Mouse (Mus musculus) midbrain, embryonic 12.5 days (tissue): ENCODE data around the gene Adarb1. TPM values are rescaled to one million over a fixed set of nuclear protein-coding genes. Genes with fewer than 3 reads are reported as not detected.
A peak's percentile ranks its signal among the peaks of the same experiment; 100 is the strongest.

Experiments
- ATAC-seq: fragments of 200-750 bp; cut with Nextera tagmentation; 2 replicates; pipeline ENCODE4 v1.8.0; 2017; ENCODE audit warnings: low read depth, moderate TSS enrichment, moderate library complexity; ENCODE audit not compliant: low FRiP score
- H3K27ac ChIP-seq: fragments of 300-500 bp; sonication (generic); replicated peaks from 2 replicates; pipeline ENCODE4 v1.5.1; 2016; ENCODE audit warnings: mild to moderate bottlenecking
- H3K27me3 ChIP-seq: fragments of 300-500 bp; sonication (generic); 2 replicates; pipeline ENCODE4 v1.6.1; 2016; ENCODE audit warnings: mild to moderate bottlenecking
- H3K36me3 ChIP-seq: fragments of 300-500 bp; sonication (generic); 2 replicates; pipeline ENCODE4 v1.6.1; 2016
- H3K4me1 ChIP-seq: fragments of 300-500 bp; sonication (generic); 2 replicates; pipeline ENCODE4 v1.6.1; 2016
- H3K4me2 ChIP-seq: fragments of 300-500 bp; sonication (generic); replicated peaks from 2 replicates; pipeline ENCODE4 v1.6.1; 2016; ENCODE audit warnings: mild to moderate bottlenecking, moderate library complexity
- H3K4me3 ChIP-seq: fragments of 300-500 bp; sonication (generic); 2 replicates; pipeline ENCODE4 v1.5.1; 2016; ENCODE audit warnings: mild to moderate bottlenecking
- H3K9ac ChIP-seq: fragments of 300-500 bp; sonication (generic); replicated peaks from 2 replicates; pipeline ENCODE4 v1.6.1; 2016; ENCODE audit warnings: mild to moderate bottlenecking, moderate library complexity
- H3K9me3 ChIP-seq: fragments of 300-500 bp; sonication (generic); 2 replicates; pipeline ENCODE4 v1.6.1; 2016; ENCODE audit warnings: mild to moderate bottlenecking
- WGBS: fragments of 180-500 bp; shearing (Covaris S2); methylation state at CpG from one replicate; pipeline ENCODE4 v1.1.7; 2016; 5-methylcytosine and 5-hydroxymethylcytosine counted together
- polyA plus RNA-seq: library from polyadenylated mRNA; unstranded; fragments of >200 nt; fragmentation: Nextera tagmentation; extraction: Ambion mirVana; gene quantifications from 2 replicates; pipeline ENCODE4 v1.2.1, GENCODE M21; 2016

Adarb1 gene
- polyA plus RNA-seq, 1 experiment from 2014 or later = 9.3 TPM

DNA sequence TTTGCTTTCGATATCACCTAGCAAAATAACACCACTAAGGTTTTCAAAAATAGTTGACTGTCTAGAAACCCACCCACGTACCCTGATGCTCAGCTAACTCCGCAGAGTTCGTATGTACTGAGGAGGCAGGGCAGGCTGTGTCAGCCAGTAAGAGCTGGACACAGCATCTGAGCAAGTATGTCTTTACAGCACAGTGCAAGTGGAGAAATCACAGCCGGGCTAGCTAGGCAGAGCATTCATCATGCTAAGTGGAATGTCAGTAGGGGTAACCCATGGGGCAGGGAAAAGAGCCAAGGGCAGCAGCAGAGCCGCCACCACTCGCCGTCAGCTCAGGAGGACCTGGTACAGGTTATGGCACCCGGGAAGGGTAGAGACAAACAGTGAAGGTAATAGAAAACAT is 84.6 kb downstream of the Adarb1 start:
- Histone ChIP-seq H3K27ac (no peak overlapping the region), H3K4me1 (peaks cover 6% of the 10 kb centered on the region; the same call in 1 of the 2 replicates), H3K4me3 (no peak overlapping the region), H3K27me3 (no peaks in the 10 kb centered on the region), H3K9ac (no peak overlapping the region), H3K4me2 (no peak overlapping the region), H3K9me3 (no peaks in the 10 kb centered on the region), H3K36me3 (no peaks in the 10 kb centered on the region)
- ATAC-seq = no peak
- 88% methylated on average over 9 of the region's 9 CpGs for WGBS

DNA sequence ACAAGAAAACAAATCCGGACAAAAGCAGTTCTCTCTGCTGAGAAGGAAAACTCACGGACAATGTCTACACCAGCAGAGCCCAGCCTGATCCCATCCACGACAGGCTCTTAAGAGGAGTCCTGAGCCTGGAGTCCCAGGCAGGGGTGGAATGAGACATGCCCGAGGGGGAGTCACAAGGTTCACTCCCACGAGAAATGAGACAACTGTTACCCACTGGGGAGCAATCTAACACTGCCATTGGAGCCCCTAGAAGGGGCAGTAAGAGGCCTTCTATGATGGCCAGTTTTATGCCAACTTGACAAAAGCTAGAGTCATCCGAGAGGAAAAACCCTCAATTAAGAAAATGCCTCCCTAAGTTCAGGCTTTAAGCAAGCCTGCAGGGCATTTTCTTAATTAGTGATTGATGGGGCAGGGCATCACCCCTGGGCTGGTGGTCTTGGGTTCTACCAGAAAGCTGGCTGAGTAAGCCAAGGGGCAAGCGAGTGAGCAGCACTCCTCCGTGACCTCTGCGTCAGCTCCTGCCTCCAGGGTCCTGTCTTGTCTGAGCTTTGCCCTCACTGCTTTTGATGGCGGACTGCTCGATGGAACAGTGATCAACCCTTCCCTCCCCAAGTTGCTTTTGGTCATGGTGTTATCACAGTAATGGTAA is 88.5 kb downstream of the Adarb1 start:
- WGBS = 79% methylated on average over 11 of the region's 11 CpGs
- Histone ChIP-seq H3K27me3 (no peaks in the 10 kb centered on the region), H3K9ac (no peak overlapping the region), H3K9me3 (no peaks in the 10 kb centered on the region), H3K4me2 (no peak overlapping the region), H3K4me1 (peaks cover 2% of the 10 kb centered on the region; the same call in 1 of the 2 replicates), H3K36me3 (no peaks in the 10 kb centered on the region), H3K27ac (no peak overlapping the region), H3K4me3 (no peak overlapping the region)
- ATAC-seq = no peak

DNA sequence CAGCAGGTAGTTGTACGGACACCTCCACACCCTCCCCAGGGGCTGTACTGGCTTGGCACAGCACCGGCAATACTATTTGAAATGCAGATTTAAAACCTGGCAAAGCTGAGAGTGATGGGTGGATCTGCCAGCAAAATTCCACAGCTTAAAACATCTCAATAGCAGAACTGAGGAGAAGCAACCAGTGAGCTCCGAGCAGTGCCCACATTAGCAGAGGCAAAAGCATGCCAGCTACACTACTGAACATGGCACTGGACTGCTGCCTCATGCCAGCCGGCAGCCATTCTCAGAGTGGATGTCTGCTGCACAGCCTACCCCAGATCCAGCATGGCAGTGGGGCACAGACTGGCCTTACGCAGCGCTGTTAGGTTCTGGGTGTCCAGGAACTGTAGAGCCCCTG is 93.4 kb downstream of the Adarb1 start:
- no peaks in the 10 kb centered on the region for H3K27me3 ChIP-seq
- H3K4me1 ChIP-seq = no peaks in the 10 kb centered on the region; the same call in 1 of the 2 replicates
- no peaks in the 10 kb centered on the region for H3K36me3 ChIP-seq
- H3K4me2 ChIP-seq = no peak overlapping the region
- WGBS = 91% methylated on average over 6 of the region's 6 CpGs
- H3K9me3 ChIP-seq = no peaks in the 10 kb centered on the region
- H3K27ac ChIP-seq = no peak overlapping the region
- no peak overlapping the region for H3K9ac ChIP-seq
- no peak for ATAC-seq
- no peak overlapping the region for H3K4me3 ChIP-seq

DNA sequence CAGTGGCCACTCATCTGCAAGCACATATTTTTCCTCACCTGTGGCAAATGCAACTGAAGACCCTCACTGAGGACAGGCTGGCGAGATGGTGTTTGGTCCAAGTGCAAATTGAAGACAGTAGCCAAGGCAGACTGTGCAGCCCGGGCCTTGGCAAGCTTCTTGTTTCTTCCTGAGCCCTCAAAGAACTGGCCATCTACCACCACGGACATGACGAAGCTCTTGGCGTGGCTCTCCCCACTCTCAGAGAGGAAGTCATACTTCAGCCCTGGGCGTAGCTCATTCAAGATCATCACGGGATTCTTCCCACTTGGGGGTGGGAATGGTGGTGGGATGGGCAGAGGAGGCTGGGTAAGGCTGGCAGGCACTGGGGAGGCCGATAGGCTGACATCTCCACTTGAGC is 96.5 kb downstream of the Adarb1 start:
- Histone ChIP-seq H3K27ac (no peak overlapping the region), H3K9me3 (no peaks in the 10 kb centered on the region), H3K27me3 (no peaks in the 10 kb centered on the region), H3K4me2 (no peak overlapping the region), H3K36me3 (peaks cover 3% of the 10 kb centered on the region; the same call in 1 of the 2 replicates), H3K4me1 (no peaks in the 10 kb centered on the region; the same call in 1 of the 2 replicates), H3K4me3 (no peak overlapping the region), H3K9ac (no peak overlapping the region)
- ATAC-seq = no peak
- WGBS = 91% methylated on average over 8 of the region's 8 CpGs

DNA sequence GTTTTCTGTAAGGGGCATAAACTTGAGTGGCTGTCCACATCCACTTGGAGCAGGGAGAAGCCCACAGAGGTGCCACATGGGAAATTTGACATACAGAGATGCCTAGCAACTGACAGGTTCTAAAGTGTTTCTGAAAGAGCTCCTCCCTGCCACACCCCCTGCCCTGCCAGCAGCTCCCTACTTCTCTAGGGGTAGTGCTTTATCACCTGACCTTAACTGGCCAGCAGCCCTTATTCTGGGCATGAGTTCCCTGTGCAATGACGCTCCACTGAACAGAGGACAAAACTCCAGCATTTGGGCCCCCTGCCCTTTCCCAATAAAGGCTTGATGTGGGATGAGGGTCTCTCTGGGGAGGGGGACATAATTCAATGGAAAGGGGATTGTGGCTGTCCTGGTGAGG is 97.1 kb downstream of the Adarb1 start:
- Histone ChIP-seq H3K9me3 (no peaks in the 10 kb centered on the region), H3K9ac (no peak overlapping the region), H3K4me1 (no peaks in the 10 kb centered on the region; the same call in 1 of the 2 replicates), H3K36me3 (peaks cover 3% of the 10 kb centered on the region; the same call in 1 of the 2 replicates), H3K27me3 (no peaks in the 10 kb centered on the region), H3K27ac (no peak overlapping the region), H3K4me3 (no peak overlapping the region), H3K4me2 (no peak overlapping the region)
- no peak for ATAC-seq
- WGBS = 79% methylated on average over 1 of the region's 1 CpGs

DNA sequence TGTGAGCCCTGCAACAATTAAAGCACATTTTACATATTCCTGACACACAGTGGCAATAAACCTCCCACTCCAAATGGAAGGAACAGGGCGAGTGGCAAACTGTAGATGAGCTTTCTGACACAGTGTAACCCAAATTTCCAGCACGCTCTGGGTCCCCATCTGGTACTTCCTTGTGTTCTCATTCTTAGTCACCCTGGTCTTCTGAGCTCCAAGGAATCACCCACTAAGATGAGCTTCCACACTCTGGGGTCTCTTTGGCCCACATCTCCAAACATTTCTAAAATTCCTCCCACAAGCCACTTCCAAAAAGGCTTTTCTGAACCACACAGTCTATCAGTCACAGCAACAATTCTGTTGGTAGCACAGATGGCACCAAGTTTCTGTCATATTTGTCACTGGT is 102.4 kb downstream of the Adarb1 start:
- Histone ChIP-seq H3K9ac (no peak overlapping the region), H3K36me3 (peaks cover 3% of the 10 kb centered on the region; the same call in 1 of the 2 replicates), H3K27ac (no peak overlapping the region), H3K4me1 (no peaks in the 10 kb centered on the region), H3K4me3 (no peak overlapping the region), H3K9me3 (no peaks in the 10 kb centered on the region), H3K4me2 (no peak overlapping the region), H3K27me3 (no peaks in the 10 kb centered on the region)
- ATAC-seq = no peak
- WGBS = 85% methylated on average over 2 of the region's 2 CpGs

DNA sequence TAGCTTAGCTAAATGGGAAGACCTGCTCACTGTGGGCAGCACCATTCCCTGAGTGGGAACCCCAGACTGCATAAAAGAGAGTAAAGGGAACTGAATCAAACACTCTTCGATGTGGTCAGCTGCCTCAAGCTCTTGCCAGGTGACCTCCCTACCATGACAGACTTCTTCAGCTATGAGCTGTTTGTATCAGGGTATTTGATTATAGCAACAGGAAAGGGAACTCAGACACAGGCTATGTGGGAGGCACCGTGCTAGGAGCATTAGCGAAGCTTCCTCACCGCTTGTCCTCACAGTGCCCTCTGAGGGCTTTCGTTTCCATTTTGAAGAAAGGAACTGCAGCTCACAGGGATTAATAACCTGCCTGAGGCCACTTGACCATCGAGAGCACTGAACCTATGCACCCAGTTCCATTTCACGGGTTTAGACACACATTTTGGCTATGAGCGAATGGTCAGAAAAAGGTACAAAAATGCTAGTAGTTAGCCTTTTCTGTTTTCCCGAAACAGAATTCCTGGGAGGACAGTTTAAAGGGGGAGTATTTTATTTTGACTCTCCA is 103.3 kb downstream of the Adarb1 start:
- no peaks in the 10 kb centered on the region for H3K9me3 ChIP-seq
- no peak overlapping the region for H3K4me3 ChIP-seq
- 87% methylated on average over 9 of the region's 9 CpGs for WGBS
- H3K4me1 ChIP-seq = no peaks in the 10 kb centered on the region
- no peak overlapping the region for H3K4me2 ChIP-seq
- no peaks in the 10 kb centered on the region for H3K27me3 ChIP-seq
- peaks cover 3% of the 10 kb centered on the region; the same call in 1 of the 2 replicates for H3K36me3 ChIP-seq
- no peak overlapping the region for H3K27ac ChIP-seq
- no peak overlapping the region for H3K9ac ChIP-seq
- no peak for ATAC-seq

DNA sequence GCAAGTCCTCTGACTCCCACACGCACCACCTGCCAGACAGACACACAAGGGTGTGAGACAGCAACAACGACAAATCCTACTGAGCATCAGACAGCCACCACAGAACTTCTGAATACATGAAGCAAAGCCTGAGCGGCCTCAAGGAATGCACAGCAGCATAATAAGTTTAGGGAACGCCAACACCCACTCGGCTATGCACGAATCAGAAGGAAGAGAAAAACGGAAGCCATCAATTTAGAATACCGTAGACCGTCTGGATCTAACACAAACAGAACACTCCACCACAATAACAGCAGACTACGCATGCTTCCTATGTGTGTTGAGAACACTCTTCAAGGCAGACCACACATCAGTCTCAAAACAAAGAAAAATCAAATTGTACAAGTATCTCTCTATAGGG is 109.1 kb downstream of the Adarb1 start:
- no peak overlapping the region for H3K27ac ChIP-seq
- peaks cover 8% of the 10 kb centered on the region; the same call in 1 of the 2 replicates for H3K4me1 ChIP-seq
- no peak overlapping the region for H3K9ac ChIP-seq
- no peak overlapping the region for H3K4me2 ChIP-seq
- H3K27me3 ChIP-seq = no peaks in the 10 kb centered on the region
- H3K4me3 ChIP-seq = no peak overlapping the region
- WGBS = 76% methylated on average over 10 of the region's 10 CpGs
- ATAC-seq = no peak
- no peaks in the 10 kb centered on the region for H3K9me3 ChIP-seq
- H3K36me3 ChIP-seq = no peaks in the 10 kb centered on the region

DNA sequence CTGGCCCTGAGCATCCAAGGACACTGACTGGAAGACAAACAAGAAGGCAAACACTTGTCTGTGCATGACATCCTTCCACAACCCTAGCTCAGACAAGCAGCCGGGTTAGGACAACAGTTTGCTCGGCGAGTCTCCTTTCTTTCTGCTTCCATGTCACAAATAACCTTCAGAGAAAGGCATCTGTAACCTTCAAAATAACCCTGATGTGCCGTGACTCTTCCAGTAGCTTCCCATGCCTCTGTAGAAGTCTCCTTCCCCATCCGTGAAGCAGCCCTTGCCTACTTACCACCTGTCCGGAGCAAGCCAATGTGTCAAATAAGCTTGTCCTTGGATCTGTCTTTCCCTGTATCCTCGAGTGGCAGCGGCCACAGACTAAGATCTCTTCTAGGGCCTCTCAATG is 112.3 kb downstream of the Adarb1 start:
- no peak overlapping the region for H3K9ac ChIP-seq
- ATAC-seq = no peak
- 0 out of 2 replicates have a peak, but pooled peaks cover 4% of the 10 kb centered on the region for H3K36me3 ChIP-seq
- H3K4me2 ChIP-seq = no peak overlapping the region
- H3K27me3 ChIP-seq = no peaks in the 10 kb centered on the region
- WGBS = 85% methylated on average over 8 of the region's 8 CpGs
- H3K4me3 ChIP-seq = no peak overlapping the region
- no peaks in the 10 kb centered on the region for H3K9me3 ChIP-seq
- H3K4me1 ChIP-seq = peaks cover 8% of the 10 kb centered on the region; the same call in 1 of the 2 replicates
- peak overlapping the region; percentile 62 for H3K27ac ChIP-seq

DNA sequence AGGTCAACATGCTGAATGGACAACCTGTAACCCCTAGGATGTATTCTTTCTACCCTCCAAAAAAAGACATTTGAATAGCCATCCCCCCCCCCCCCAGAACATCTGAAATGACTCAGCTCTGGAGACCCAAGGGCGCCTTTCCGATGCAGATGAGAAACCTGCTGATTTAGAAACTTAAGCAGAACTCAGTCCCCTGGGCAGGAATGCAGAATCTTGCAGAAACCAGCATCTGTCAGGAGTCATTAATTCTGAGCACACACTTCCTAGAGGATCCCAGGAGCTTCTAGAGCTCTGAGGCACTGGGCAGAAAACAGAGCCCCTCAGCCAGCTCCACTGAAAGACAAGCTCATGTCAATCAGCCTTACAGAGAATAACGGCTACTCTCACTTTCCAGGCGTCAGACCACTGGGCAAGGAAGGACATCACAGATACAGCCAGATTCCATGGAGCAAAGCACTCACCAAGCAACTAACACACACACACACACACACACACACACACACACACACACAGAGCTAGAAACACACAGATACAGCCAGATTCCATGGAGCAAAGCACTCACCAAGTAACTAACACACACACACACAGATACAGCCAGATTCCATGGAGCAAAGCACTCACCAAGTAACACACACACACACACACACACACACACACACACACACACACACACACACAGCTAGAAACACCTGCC is 113.1 kb downstream of the Adarb1 start:
- H3K4me3 ChIP-seq = no peak overlapping the region
- no peaks in the 10 kb centered on the region for H3K27me3 ChIP-seq
- H3K9me3 ChIP-seq = no peaks in the 10 kb centered on the region
- peak overlapping the region; percentile 62 for H3K27ac ChIP-seq
- H3K4me1 ChIP-seq = peaks cover 8% of the 10 kb centered on the region; the same call in 1 of the 2 replicates
- H3K4me2 ChIP-seq = no peak overlapping the region
- 19% methylated on average over 4 of the region's 4 CpGs for WGBS
- 0 out of 2 replicates have a peak, but pooled peaks cover 4% of the 10 kb centered on the region for H3K36me3 ChIP-seq
- ATAC-seq = no peak
- H3K9ac ChIP-seq = no peak overlapping the region

DNA sequence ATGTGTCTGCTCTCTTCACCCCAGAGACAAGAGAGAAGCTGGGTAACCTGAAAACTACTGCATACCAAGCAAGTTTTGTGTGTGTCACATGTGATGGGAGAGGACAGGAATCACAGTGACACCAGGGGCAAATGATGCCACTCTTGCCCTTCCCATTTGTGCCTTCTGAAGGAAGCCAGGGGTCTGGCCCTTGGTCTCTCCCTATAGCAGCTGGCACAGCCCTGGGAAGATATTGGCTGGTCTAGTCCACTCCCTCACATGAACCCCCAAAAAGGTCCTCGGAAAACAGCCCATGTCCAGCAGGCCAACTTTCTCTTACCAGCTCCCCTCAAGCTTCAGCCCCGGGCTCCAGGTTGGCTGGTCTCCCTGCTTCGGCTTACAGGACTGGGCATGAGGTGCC is 113.7 kb downstream of the Adarb1 start:
- Histone ChIP-seq H3K27me3 (no peaks in the 10 kb centered on the region), H3K9ac (no peak overlapping the region), H3K9me3 (no peaks in the 10 kb centered on the region), H3K4me1 (peaks cover 8% of the 10 kb centered on the region; the same call in 1 of the 2 replicates), H3K27ac (no peak overlapping the region), H3K4me3 (no peak overlapping the region), H3K4me2 (no peak overlapping the region), H3K36me3 (0 out of 2 replicates have a peak, but pooled peaks cover 4% of the 10 kb centered on the region)
- WGBS = 65% methylated on average over 3 of the region's 3 CpGs
- ATAC-seq = no peak

DNA sequence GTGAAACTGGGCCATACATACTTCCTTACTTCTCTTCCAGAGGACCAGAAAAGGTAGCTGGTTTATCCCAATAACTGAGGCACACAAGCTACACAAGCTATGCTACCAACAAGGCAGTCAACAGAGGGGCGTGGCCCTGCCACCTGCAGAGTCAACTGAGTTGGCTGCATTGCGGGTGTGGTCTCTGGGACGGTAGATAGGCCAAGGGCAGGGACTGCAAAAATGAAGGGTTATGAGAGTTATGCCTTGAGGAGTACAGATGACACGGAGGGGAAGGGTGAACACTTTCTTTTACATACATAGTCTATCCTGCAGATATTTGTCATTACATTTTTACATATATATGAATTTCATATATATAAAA is 117.2 kb downstream of the Adarb1 start:
- Histone ChIP-seq H3K36me3 (0 out of 2 replicates have a peak, but pooled peaks cover 4% of the 10 kb centered on the region), H3K4me3 (no peak overlapping the region), H3K27me3 (no peaks in the 10 kb centered on the region), H3K9ac (no peak overlapping the region), H3K27ac (no peak overlapping the region), H3K9me3 (no peaks in the 10 kb centered on the region), H3K4me2 (no peak overlapping the region), H3K4me1 (peaks cover 8% of the 10 kb centered on the region; the same call in 1 of the 2 replicates)
- ATAC-seq = no peak
- WGBS = 85% methylated on average over 4 of the region's 4 CpGs
